Mouse (Mus musculus) embryonic facial prominence, embryonic 14.5 days (tissue): ENCODE measurements around the gene Gm10770. TPM values are rescaled to one million over a fixed set of nuclear protein-coding genes. Genes with fewer than 3 reads are reported as not detected.
"Not testable (repeated sequence)": the region's sequence is repeated elsewhere in the genome, so short reads cannot be mapped to it uniquely, and the experiment has no call there.

Source experiments
- ATAC-seq: fragments of 200-750 bp; cut with Nextera tagmentation; 2 replicates; pipeline ENCODE4 v1.8.0; 2017; ENCODE audit warnings: low read depth, moderate number of reproducible peaks, moderate TSS enrichment
- DNase-seq: peaks from one replicate; pipeline ENCODE4 v3.0.0-alpha.2; 2015; ENCODE audit warnings: low spot score
- H3K27ac ChIP-seq: fragments of 300-500 bp; sonication (generic); replicated peaks from 2 replicates; pipeline ENCODE4 v1.5.1; 2014; ENCODE audit warnings: low read depth, mild to moderate bottlenecking, low read length, moderate library complexity
- H3K27me3 ChIP-seq: fragments of 300-500 bp; sonication (generic); replicated peaks from 2 replicates; pipeline ENCODE4 v1.6.1; 2014; ENCODE audit warnings: low read length; ENCODE audit not compliant: control insufficient read depth, insufficient read depth
- H3K36me3 ChIP-seq: fragments of 300-500 bp; sonication (generic); 2 replicates; pipeline ENCODE4 v1.6.1; 2014; ENCODE audit warnings: low read length, mixed read lengths; ENCODE audit not compliant: control insufficient read depth, insufficient read depth
- H3K4me1 ChIP-seq: fragments of 300-500 bp; sonication (generic); 2 replicates; pipeline ENCODE4 v1.6.1; 2014; ENCODE audit warnings: antibody characterized with exemption, low read length; ENCODE audit not compliant: control insufficient read depth, insufficient read depth
- H3K4me2 ChIP-seq: fragments of 300-500 bp; sonication (generic); 2 replicates; pipeline ENCODE4 v1.6.1; 2014; ENCODE audit warnings: low read depth, mild to moderate bottlenecking, low read length, moderate library complexity, mixed read lengths
- H3K4me3 ChIP-seq: fragments of 300-500 bp; sonication (generic); 2 replicates; pipeline ENCODE4 v1.5.1; 2014; ENCODE audit warnings: low read depth, mild to moderate bottlenecking, low read length
- H3K9ac ChIP-seq: fragments of 300-500 bp; sonication (generic); 2 replicates; pipeline ENCODE4 v1.6.1; 2014; ENCODE audit warnings: low read depth, mild to moderate bottlenecking, low read length, moderate library complexity, mixed read lengths
- H3K9me3 ChIP-seq: fragments of 300-500 bp; sonication (generic); 2 replicates; pipeline ENCODE4 v1.6.1; 2016; ENCODE audit warnings: low read length; ENCODE audit not compliant: control insufficient read depth
- WGBS: fragments of 180-500 bp; shearing (Covaris S2); extraction: QIAGEN DNeasy Blood & Tissue Kit; methylation state at CpG from one replicate; pipeline ENCODE4 v1.1.7; 2014; 5-methylcytosine and 5-hydroxymethylcytosine counted together
- polyA plus RNA-seq: library from polyadenylated mRNA; unstranded; fragments of >200 nt; fragmentation: Nextera tagmentation; extraction: Ambion mirVana; gene quantifications from 2 replicates; pipeline ENCODE4 v1.2.1, GENCODE M21; 2014

The Gm10770 gene
- polyA plus RNA-seq, result not detected in 2 replicates

- 75% methylated on average over 4 of the region's 4 CpGs for WGBS
- not testable (repeated sequence) for H3K27ac ChIP-seq, H3K9ac ChIP-seq, H3K4me3 ChIP-seq, H3K36me3 ChIP-seq, H3K27me3 ChIP-seq, H3K4me1 ChIP-seq, ATAC-seq, DNase-seq, H3K4me2 ChIP-seq
- 0 out of 2 replicates have a peak, but pooled peaks cover 10% of the 10 kb centered on the region for H3K9me3 ChIP-seq
Measured at GRCm38 (mm10) chr2:150179579-150179978, at the start of gene Gm10770. Gene Gm10770 (minus strand): TSS chr2:150179679.

- ATAC-seq, H3K4me3 ChIP-seq, DNase-seq, H3K27ac ChIP-seq, H3K9ac ChIP-seq, H3K36me3 ChIP-seq, H3K4me1 ChIP-seq, H3K27me3 ChIP-seq, H3K4me2 ChIP-seq, H3K9me3 ChIP-seq: not testable (repeated sequence)
Measured at GRCm38 (mm10) chr2:150223263-150223662, 43.8 kb upstream of the Gm10770 start.

DNA sequence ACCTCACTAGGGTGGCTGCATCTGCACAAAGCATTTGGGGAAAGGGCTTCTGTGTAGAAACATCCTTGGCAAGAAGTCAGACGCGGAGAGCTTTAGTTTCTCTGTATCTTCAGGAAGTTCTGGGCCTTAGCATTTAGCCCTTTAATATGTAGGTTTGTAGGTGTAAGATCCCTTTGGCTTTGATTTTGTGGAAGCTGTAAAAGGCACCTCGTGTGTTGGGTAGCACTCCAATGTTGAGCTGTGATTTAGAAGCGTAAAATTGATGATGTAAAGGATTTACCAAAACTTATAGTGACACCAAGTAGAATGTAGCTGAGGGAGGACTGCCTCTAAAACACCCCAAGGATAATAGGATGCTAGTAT, 38.9 kb upstream of the Gm10770 start:
- 11% methylated on average over 3 of the region's 4 CpGs for WGBS
- ATAC-seq, H3K36me3 ChIP-seq, H3K9me3 ChIP-seq, H3K4me1 ChIP-seq, H3K27me3 ChIP-seq, DNase-seq: not testable (repeated sequence)
- Histone ChIP-seq H3K4me2 (peak overlapping the region; percentile 44), H3K9ac (peak overlapping the region; percentile 57), H3K27ac (0 out of 2 replicates have a peak overlapping the region, but pooled peaks have one; percentile 48), H3K4me3 (peak overlapping the region; percentile 39)

- H3K4me2 ChIP-seq, result peak within 1 kb of the TSS; percentile 44
- H3K4me1 ChIP-seq, H3K27me3 ChIP-seq, H3K9me3 ChIP-seq, H3K36me3 ChIP-seq: not testable (repeated sequence)
- 1% methylated on average over 12 of the region's 15 CpGs for WGBS
- 0 out of 2 replicates have a peak within 1 kb of the TSS, but pooled peaks have one; percentile 48 for H3K27ac ChIP-seq
- DNase-seq (peak; percentile 59), ATAC-seq (peak; percentile 99)
- H3K4me3 ChIP-seq, result peak within 1 kb of the TSS; percentile 39
- H3K9ac ChIP-seq, result peak within 1 kb of the TSS; percentile 57
Measured at GRCm38 (mm10) chr2:150217600-150218362, 38.3 kb upstream of the Gm10770 start, which contains the start of gene Zfp937. Gene Zfp937 (plus strand): TSS chr2:150218073.

DNA sequence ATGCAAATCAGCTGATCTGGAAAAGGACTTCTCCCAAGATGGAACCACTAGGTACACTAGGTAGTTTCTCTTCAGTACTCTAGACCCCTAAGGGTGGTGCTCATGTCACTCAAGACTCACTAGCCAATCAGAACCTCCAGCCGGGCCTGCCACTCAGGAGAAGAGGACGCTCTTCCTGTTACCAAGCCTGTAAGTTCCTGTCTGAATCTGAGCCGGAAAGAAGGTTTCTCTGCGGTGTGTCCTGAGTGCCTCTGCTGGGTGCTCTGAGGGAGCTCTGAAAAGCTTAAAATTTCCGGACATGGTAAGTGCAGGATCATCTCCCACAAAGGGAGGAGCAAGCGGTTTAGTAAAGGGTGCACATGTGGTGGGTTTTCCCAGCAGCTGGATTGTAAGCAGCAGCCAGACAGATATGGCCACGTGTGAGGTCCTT, 2.1 kb upstream of the Gm10770 start, which contains the start of gene Gm14139:
TSS of gene Gm14139 (plus strand) at position 186 of the 430 bp plus-strand sequence.
- H3K27me3 ChIP-seq, DNase-seq, H3K4me3 ChIP-seq: not testable (repeated sequence)

DNA sequence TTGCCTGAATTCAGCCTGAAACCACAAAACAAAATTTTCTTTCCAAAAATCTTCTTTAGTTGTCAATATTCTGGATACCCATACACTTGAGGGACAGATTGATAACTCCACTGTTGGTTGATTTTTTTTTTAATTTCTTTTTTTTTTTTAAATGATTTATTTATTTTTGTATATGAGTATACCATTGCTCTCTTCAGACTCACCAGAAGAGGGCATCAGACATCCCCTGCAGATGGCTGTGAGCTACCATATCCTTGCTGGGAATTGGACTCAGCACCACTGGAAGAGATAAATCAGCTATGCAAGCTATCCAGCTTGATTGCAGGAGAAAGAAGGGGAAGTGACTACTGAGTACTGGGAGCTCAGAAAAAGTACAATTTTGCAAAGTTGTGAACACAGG, 1.6 kb upstream of the Gm10770 start:
- not testable (repeated sequence) for H3K27me3 ChIP-seq, H3K4me2 ChIP-seq, ATAC-seq, H3K4me1 ChIP-seq, DNase-seq, H3K36me3 ChIP-seq, H3K27ac ChIP-seq, H3K4me3 ChIP-seq, H3K9ac ChIP-seq
- H3K9me3 ChIP-seq, result 0 out of 2 replicates have a peak, but pooled peaks cover 10% of the 10 kb centered on the region

More for the DNA sequence above, 2.1 kb upstream of the Gm10770 start, which contains the start of gene Gm14139:
- not testable (repeated sequence) for ATAC-seq, H3K4me1 ChIP-seq, H3K27ac ChIP-seq, H3K4me2 ChIP-seq, H3K36me3 ChIP-seq, H3K9ac ChIP-seq
- H3K9me3 ChIP-seq, result 0 out of 2 replicates have a peak, but pooled peaks cover 10% of the 10 kb centered on the region
- 70% methylated on average over 7 of the region's 7 CpGs for WGBS

DNA sequence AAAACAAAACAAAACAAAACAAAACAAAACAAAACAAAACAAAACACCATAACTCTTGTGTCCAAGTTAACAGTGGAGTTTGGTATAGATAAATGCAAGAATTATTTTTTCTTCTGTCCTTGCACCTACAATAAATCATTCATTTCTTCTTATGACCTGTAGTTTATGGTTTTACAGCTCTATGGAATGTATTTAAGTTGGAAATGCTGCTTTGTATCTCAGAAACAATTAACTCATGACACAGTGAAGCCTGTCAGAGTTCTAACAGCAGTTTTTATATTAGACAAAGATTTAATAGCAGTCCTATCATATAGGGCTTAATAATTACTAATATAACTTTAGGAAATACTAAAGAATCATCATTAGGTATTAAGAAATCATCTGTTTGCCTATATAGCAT, 5.6 kb downstream of the Gm10770 start:
- H3K36me3 ChIP-seq, result no peaks in the 10 kb centered on the region
- no peak overlapping the region for H3K27ac ChIP-seq
- no peak for DNase-seq
- H3K9ac ChIP-seq, result no peak overlapping the region
- H3K27me3 ChIP-seq, result no peaks in the 10 kb centered on the region
- H3K4me1 ChIP-seq, result no peaks in the 10 kb centered on the region
- H3K4me3 ChIP-seq, result no peak overlapping the region
- 0 out of 2 replicates have a peak, but pooled peaks cover 8% of the 10 kb centered on the region for H3K9me3 ChIP-seq
- no peak overlapping the region for H3K4me2 ChIP-seq
- no peak for ATAC-seq

GRCm38 (mm10) chr2:150166703-150167102, 12.8 kb downstream of the Gm10770 start:
- H3K9me3 ChIP-seq, result no peaks in the 10 kb centered on the region
- H3K27me3 ChIP-seq, result no peaks in the 10 kb centered on the region
- no peak for ATAC-seq
- H3K9ac ChIP-seq, result no peak overlapping the region
- no peaks in the 10 kb centered on the region for H3K4me1 ChIP-seq
- H3K4me3 ChIP-seq, result no peak overlapping the region
- no peak overlapping the region for H3K4me2 ChIP-seq
- H3K27ac ChIP-seq, result no peak overlapping the region
- DNase-seq, result no peak
- no peaks in the 10 kb centered on the region for H3K36me3 ChIP-seq
